Mouse (Mus musculus): Measurements from ENCODE around the gene Tagap.
A peak's percentile ranks its signal among the peaks of the same experiment; 100 is the strongest.
"Not testable (repeated sequence)": the region's sequence is repeated elsewhere in the genome, so short reads cannot be mapped to it uniquely, and the experiment has no call there.

GRCm38 (mm10) chr17:7945117-7946052 lies 19.6 kb downstream of the Tagap start, which contains the start of gene Rsph3a:
- peak; percentile 60; the same call in 1 of the 2 replicates for TF ChIP-seq POLR2A (IDR thresholded peaks at IDR 0.05; ENCODE audit: borderline replicate concordance, control insufficient read depth, low read depth, low read length)
- not testable (repeated sequence) for TF ChIP-seq CTCF (IDR thresholded peaks at IDR 0.05; ENCODE audit: control insufficient read depth, insufficient read depth, low read length)
